ENCODE assay signal across 9 mouse cellular contexts in the genomic region with DNA sequence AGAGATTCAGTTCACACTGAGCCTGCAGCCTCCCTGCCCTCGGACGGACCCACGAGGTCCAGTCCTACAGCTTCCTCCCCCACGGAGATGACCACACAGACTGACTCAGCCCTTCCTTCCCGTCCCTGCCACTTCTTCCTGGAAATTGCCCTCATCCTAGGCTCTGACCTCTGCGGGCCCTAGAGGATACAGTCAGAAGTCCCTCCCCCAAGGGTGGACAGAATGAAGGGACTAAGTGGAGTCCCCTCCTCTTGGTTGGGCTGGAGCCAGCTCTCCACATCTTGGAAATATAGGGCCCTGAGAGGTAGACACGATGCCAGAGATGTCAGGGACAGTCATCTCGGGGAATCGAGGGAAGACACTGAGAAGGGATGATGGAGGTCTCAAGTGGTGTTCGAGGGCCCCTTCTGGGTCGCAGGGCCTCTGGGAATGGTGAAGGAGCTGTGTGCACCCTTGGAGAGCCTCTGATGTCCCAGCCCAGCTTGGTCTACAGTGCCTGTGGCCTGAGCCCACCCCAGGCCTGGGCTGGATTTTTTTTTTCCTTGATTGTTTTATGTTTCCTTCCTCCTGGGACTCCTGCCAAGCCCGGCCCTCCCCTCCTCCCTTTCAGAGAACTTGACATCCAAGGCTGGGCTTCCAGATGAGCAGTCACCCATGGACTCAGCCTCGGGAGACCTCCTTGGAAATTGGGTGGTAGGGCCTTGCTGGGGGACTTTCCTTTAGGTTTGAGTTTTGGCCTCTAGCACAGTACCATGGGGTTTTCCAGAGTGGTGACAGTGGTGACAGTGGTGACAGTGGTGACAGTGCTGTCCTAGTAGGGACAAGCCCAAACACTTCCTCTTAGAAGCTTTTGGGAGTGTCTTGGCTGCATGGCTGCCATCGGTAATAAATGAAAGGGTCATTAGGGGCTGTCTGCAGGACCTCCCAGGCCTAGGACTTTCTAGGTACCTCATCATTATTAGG. TPM values are rescaled to one million over a fixed set of nuclear protein-coding genes. Genes with fewer than 3 reads are reported as not detected.
A peak's percentile ranks its signal among the peaks of the same experiment; 100 is the strongest.
DNase-seq lines count a peak whose midpoint lies in the region; ATAC-seq and TF ChIP-seq lines count a peak whose summit lies in the region.
"Had no signal": no experiment of that assay in that cellular context is flagged by ENCODE, and none has a peak within 500 bp of the region (broad histone marks: within the 10 kb centered on the region; RNA-seq: fewer than 3 reads in every experiment).

No protein-coding gene starts in this region.

- H3K27me3 ChIP-seq in liver, adult 2 months (ENCODE audit: control insufficient read depth, insufficient read depth, low read length), result no peaks in the 10 kb centered on the region
- no peaks in the 10 kb centered on the region for H3K27me3 ChIP-seq in lung, embryonic 16.5 days (ENCODE audit: control insufficient read depth, insufficient read depth, low read depth, low read length)

- peak; percentile 69 for ATAC-seq in lung, embryonic 16.5 days (ENCODE audit: low read depth)

- no peaks in the 10 kb centered on the region for H3K9me3 ChIP-seq in lung, embryonic 16.5 days (ENCODE audit: control insufficient read depth, low read length)

- H3K4me2 ChIP-seq in lung, embryonic 16.5 days (ENCODE audit: low read depth, low read length), result no peak overlapping the region

- H3K4me3 ChIP-seq in liver, adult 2 months (ENCODE audit: insufficient read depth, low read depth, low read length), result no peak overlapping the region
- H3K4me3 ChIP-seq in lung, embryonic 16.5 days (ENCODE audit: low read length), result no peak overlapping the region
- H3K4me3 ChIP-seq: erythroblast, embryonic 14.5 days had no signal

- TF ChIP-seq POLR2A in liver, adult 2 months (IDR thresholded peaks at IDR 0.05; ENCODE audit: extremely low read depth, insufficient read depth, low read length), result no peak

- 0 out of 2 replicates have a peak, but pooled peaks cover 3% of the 10 kb centered on the region for H3K4me1 ChIP-seq in liver, adult 2 months (ENCODE audit: control insufficient read depth, insufficient read depth, low read length)
- peaks cover 35% of the 10 kb centered on the region for H3K4me1 ChIP-seq in lung, embryonic 16.5 days (replicated peaks; ENCODE audit: control insufficient read depth, insufficient read depth, low read length)

- no peak for TF ChIP-seq CTCF in liver, adult 2 months (IDR thresholded peaks at IDR 0.05; ENCODE audit: low read depth, low read length)

- DNase-seq in liver, adult 2 months (ENCODE audit: extremely low read depth, low read depth, low spot score), result no peak
- no peak for DNase-seq in liver
- DNase-seq in gastrocnemius, postnatal 25 days, result peak; percentile 59
- peak; percentile 87 for DNase-seq in kidney, adult 18-20 months
- DNase-seq in embryo, embryonic 10 days (ENCODE audit: low spot score), result no peak
- no peak for DNase-seq in thymus, postnatal 10 days (ENCODE audit: low spot score in 2 of 2)
- no peak for DNase-seq in frontal cortex, adult 2 months (ENCODE audit: extremely low spot score in 1 of 2, low spot score in 1 of 2)

- no peaks in the 10 kb centered on the region for H3K79me2 ChIP-seq in liver, adult 2 months (ENCODE audit: control insufficient read depth, insufficient read depth, low read length)

- H3K9ac ChIP-seq in liver, adult 2 months (ENCODE audit: low read depth, low read length), result no peak overlapping the region
- H3K9ac ChIP-seq in lung, embryonic 16.5 days (ENCODE audit: low read length), result no peak overlapping the region; the same call in 1 of the 2 replicates

- 73% methylated on average over 14 of the region's 14 CpGs for WGBS in liver, adult 2 months
- 30% methylated on average over 14 of the region's 14 CpGs for WGBS in lung, embryonic 16.5 days

- no peaks in the 10 kb centered on the region for H3K36me3 ChIP-seq in liver, adult 2 months (ENCODE audit: control insufficient read depth, insufficient read depth, low read length)
- H3K36me3 ChIP-seq in lung, embryonic 16.5 days (ENCODE audit: control insufficient read depth, insufficient read depth, low read length), result no peaks in the 10 kb centered on the region

- H3K27ac ChIP-seq in liver, adult 2 months (replicated peaks; ENCODE audit: insufficient read depth, low read depth, low read length), result peak overlapping the region; percentile 67
- H3K27ac ChIP-seq in lung, embryonic 16.5 days (ENCODE audit: low read length), result peak overlapping the region; percentile 83

RNA-seq across cellular contexts. Expression of gene Cdc42ep2, which starts 5.3 kb away (rescaled TPM):
- 1.7 and 2.1 TPM in 2 replicates for total RNA-seq in liver, adult 2 months (2014; rRNA removed)
- polyA plus RNA-seq in liver, adult 2 months (2012; rRNA removed), result 2.1 and 2.4 TPM in 2 replicates
- total RNA-seq in gastrocnemius, postnatal 25 days (2021), result 10 to 100 TPM; 12.0 to 13.0 TPM
- 15.6 and 17.1 TPM in 2 replicates for polyA plus RNA-seq in lung, embryonic 16.5 days (2015; fragmentation: Nextera tagmentation; extraction: Ambion mirVana)
- polyA plus RNA-seq in frontal cortex, adult 2 months (2012; rRNA removed), result 7.7 and 9.1 TPM in 2 replicates

RNA-seq across cellular contexts. Expression of gene Dpf2, which starts 17.1 kb away (rescaled TPM):
- total RNA-seq in liver, adult 2 months (2014; rRNA removed), result 10.3 and 10.7 TPM in 2 replicates
- 28.8 and 40.0 TPM in 2 replicates for polyA plus RNA-seq in liver, adult 2 months (2012; rRNA removed)
- total RNA-seq in gastrocnemius, postnatal 25 days (2021), result 10 to 100 TPM; 80.6 to 83.5 TPM
- polyA plus RNA-seq in lung, embryonic 16.5 days (2015; fragmentation: Nextera tagmentation; extraction: Ambion mirVana), result 155 TPM in 2 replicates
- 106 and 118 TPM in 2 replicates for polyA plus RNA-seq in frontal cortex, adult 2 months (2012; rRNA removed)

RNA-seq across cellular contexts. Expression of gene Pola2, which starts 34.1 kb away (rescaled TPM):
- total RNA-seq in liver, adult 2 months (2014; rRNA removed), result 6.7 and 8.3 TPM in 2 replicates
- 10.5 and 14.3 TPM in 2 replicates for polyA plus RNA-seq in liver, adult 2 months (2012; rRNA removed)
- total RNA-seq in gastrocnemius, postnatal 25 days (2021), result 10 to 100 TPM in 1 of 2 experiments, 1 to 10 TPM in 1; 9.2 to 10.8 TPM
- 64.2 and 70.0 TPM in 2 replicates for polyA plus RNA-seq in lung, embryonic 16.5 days (2015; fragmentation: Nextera tagmentation; extraction: Ambion mirVana)
- polyA plus RNA-seq in frontal cortex, adult 2 months (2012; rRNA removed), result 14.2 and 14.3 TPM in 2 replicates

RNA-seq across cellular contexts. Expression of gene Tigd3, which starts 36.0 kb away (rescaled TPM):
- 0.18 and 0.27 TPM in 2 replicates for total RNA-seq in liver, adult 2 months (2014; rRNA removed)
- 0.16 and 0.24 TPM in 2 replicates for polyA plus RNA-seq in liver, adult 2 months (2012; rRNA removed)
- total RNA-seq in gastrocnemius, postnatal 25 days (2021), result under 1 TPM; 0.15 to 0.35 TPM
- 2.5 and 3.2 TPM in 2 replicates for polyA plus RNA-seq in lung, embryonic 16.5 days (2015; fragmentation: Nextera tagmentation; extraction: Ambion mirVana)
- polyA plus RNA-seq in frontal cortex, adult 2 months (2012; rRNA removed), result 4.6 and 4.9 TPM in 2 replicates

RNA-seq across cellular contexts. Expression of gene Slc25a45, which starts 52.3 kb away (rescaled TPM):
- total RNA-seq in liver, adult 2 months (2014; rRNA removed), result 8.6 and 13.0 TPM in 2 replicates
- polyA plus RNA-seq in liver, adult 2 months (2012; rRNA removed), result 52.8 and 57.7 TPM in 2 replicates
- 1 to 10 TPM in 1 of 2 experiments, under 1 TPM in 1; 0.59 to 1.3 TPM for total RNA-seq in gastrocnemius, postnatal 25 days (2021)
- 5.7 and 6.2 TPM in 2 replicates for polyA plus RNA-seq in lung, embryonic 16.5 days (2015; fragmentation: Nextera tagmentation; extraction: Ambion mirVana)
- 7.8 and 8.7 TPM in 2 replicates for polyA plus RNA-seq in frontal cortex, adult 2 months (2012; rRNA removed)
- polyA plus RNA-seq: erythroblast, embryonic 14.5 days had no signal

Comparison
In these comparisons a context has a peak if more than half of its experiments do, and no peak if none do; other contexts are left out.
1. DNase-seq: peak in gastrocnemius, postnatal 25 days (single experiment) and kidney, adult 18-20 months (single experiment); none in liver, adult 2 months (single experiment), liver (single experiment), embryo, embryonic 10 days (single experiment), thymus, postnatal 10 days (0 of 2) and frontal cortex, adult 2 months (0 of 2).